Mouse (Mus musculus): Measurements from ENCODE around the gene Smarcc2.

Smarcc2 gene

GRCm38 (mm10) chr10:128458719-128459408 is at the start of gene Smarcc2:
TSS of gene Smarcc2 (plus strand) at chr10:128459248.
- peak; percentile 99 for DNase-seq

- peak; percentile 100 for DNase-seq
Measured at GRCm38 (mm10) chr10:128409692-128410559, 49.1 kb upstream of the Smarcc2 start.

GRCm38 (mm10) chr10:128410560-128410845 is 48.5 kb upstream of the Smarcc2 start:
- DNase-seq = no peak

- DNase-seq = peak; percentile 100
Measured at GRCm38 (mm10) chr10:128411211-128412054, 47.6 kb upstream of the Smarcc2 start, which contains the start of the genes Nabp2 and Rnf41. TSS of gene Nabp2 (minus strand) at chr10:128411492. TSS of gene Rnf41 (plus strand) at chr10:128411657.

DNA sequence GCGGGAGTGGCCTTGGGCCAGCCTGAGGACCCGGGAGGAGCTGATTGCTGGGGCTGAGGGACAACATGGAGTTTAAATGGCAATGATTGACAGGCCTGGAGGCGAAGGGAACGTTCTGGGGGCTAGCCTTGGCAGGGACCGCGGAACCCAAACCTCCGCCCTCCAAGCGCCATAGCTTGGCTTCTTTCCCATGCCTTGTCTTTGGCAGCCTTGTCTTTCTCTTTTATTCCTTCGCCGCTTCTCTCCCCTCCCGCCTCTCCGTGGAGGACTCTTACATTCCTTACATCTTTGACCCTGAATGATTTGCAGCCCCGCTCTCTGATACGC is 47.0 kb upstream of the Smarcc2 start:
- no peak for DNase-seq

DNA sequence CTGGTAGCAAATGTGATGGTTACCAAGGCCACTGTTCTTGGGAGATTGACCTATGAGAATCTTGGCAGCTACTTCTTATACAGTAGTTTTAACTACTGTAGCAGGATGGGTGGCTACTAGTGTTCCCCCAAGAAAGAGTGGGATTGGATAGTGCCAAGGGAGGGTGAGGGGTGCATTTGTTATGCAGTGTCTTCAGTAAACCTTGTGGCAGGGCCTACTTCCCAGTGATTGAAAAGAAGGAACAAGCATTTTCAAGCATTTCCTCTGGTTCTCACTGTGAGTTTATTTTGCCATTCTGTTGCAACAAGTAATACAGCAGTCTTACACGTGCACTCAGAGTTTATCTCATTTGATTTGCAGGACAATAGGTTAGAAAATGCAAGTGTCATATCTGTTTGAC is 46.5 kb upstream of the Smarcc2 start:
- no peak for DNase-seq

- DNase-seq = no peak
Measured at GRCm38 (mm10) chr10:128413076-128413475, 46.0 kb upstream of the Smarcc2 start.

DNA sequence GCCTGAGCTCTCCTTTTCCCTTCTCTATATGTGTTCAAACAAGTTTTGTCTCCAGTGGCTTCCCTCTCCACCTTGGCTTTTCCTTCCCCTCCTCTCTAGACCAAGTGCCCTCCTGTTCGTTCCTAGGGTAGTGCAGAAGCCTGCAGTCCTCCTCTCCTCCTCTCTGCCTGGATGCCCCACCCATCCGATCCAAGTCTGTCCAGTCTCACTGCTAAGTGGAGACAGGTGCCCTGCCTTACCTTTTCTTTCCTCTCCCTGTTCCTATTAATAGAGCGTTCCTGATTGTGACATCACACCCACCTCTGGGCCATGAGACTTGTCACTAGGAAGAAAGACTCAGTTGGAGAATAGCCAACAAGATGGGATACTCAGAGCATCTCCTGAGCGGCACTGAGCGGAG is 44.2 kb upstream of the Smarcc2 start:
- no peak for DNase-seq

- no peak for DNase-seq
Measured at GRCm38 (mm10) chr10:128422426-128422825, 36.6 kb upstream of the Smarcc2 start.

- no peak for DNase-seq
Measured at GRCm38 (mm10) chr10:128424604-128425003, 34.4 kb upstream of the Smarcc2 start.

DNA sequence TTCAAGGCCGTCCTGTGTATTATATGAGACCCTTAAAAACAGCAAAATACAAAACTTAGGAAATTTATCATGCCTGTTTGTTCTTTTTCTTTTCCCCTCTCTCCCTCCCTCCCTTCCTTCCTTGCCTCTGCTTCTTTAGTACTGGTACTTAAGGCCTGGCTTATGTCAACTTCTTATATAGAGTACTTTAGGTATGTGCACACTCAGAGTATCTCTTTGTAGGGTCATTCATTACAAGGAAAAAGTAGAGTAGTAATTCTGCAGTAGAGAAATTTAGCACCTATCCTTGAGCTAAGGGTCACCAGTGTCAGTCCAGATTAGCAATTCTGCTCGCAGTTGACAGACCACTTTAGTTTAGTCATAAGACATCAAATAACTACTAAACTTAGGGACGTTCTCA is 33.8 kb upstream of the Smarcc2 start:
- no peak for DNase-seq

DNA sequence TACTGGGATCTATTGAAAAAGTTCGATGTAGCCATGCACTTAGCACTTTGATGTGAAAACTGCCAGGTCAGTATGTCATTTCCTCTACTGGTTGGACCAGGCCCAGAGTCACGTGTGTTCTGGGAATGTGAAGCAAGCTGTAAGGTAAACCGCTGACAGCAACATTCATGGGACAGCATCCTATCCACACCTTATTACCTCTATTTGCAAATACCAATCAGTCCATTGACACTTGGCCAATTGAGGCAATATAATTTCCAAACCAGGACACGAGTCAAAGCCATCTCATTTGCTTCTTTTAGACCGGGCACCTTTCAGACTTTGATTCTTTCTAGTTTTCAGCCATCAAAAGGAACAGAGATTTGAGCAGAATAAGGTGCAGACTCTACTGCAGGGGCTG is 30.0 kb upstream of the Smarcc2 start:
- no peak for DNase-seq

DNA sequence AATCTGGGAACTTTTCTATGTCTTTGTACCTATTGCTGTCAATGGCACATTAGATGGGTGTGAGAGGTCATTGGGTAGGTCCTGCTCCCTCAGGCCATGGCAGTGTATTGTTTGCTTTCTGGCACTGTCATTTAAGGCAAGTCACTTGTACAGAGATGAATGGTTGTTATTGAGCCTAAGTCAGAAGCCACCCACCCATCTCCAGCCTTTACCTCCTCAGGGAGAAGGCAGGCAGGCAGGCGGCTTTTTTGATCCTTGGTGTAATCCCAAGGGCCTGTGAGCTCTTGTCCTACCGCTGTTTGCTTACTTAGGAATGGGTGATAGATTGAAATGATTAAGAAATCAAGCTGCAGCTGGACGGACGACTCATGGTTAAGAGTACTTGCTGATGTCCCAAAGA is 29.6 kb upstream of the Smarcc2 start:
- DNase-seq = no peak

DNA sequence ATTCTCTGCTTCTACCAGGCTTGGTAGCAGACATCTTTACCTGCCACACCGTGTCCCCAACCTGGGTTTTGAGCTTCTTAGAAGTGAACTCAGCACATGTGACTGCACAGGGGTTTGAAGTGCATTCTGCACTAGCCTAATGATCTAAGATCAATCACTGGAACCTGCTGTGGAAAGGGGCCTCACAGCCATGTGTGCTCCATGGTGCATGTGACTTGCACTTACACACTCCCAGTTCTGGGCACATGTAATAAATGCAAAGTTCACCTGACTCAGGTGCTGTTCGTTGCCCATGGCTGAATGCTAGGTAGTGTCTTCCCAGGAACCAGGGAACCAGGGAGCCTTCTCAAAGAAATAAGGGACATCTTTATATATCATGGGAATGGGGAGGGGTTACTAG is 25.6 kb upstream of the Smarcc2 start:
- no peak for DNase-seq

DNA sequence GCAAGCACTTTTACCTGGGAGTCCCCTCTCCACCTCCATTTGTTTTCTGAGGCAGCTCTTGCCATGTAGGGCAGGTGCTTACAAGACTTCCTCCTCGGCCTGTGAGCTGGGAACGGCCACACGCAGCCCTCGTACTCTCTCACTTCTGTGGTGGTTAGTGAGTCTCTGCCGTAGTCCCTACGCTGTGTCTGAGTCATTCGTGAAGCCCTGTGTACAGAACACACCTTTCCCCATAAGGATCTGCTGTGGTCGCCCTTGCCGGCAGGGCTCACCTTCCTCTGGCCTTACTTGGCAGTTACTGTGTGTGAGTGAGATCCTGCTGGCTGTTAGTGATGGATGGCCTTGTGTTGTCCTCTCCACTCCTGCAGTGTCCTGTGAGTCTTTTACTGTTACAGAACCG is 24.4 kb upstream of the Smarcc2 start:
- no peak for DNase-seq

- DNase-seq = peak; percentile 97
Measured at GRCm38 (mm10) chr10:128435186-128435823, 23.7 kb upstream of the Smarcc2 start.

DNA sequence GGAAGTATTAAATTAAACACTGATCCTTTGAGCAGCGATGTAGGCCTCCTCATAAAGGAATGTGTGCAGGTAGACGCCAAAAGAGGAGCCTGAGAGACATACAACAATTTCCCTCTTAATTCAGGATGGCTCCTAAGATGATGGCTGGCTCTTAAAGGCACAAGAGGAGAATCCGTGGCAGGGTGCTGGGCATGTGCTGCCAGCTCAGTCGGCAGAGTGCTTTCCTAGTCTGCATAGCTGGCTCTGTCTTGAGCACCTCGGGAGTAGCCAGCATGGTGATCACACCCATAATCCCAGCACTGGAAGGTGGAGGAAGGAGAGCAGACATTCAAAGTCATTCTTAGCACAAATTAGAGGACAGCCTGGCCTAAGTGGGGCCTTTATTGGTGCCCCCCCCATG is 23.2 kb upstream of the Smarcc2 start:
- DNase-seq = no peak

- DNase-seq = no peak
Measured at GRCm38 (mm10) chr10:128436376-128436775, 22.7 kb upstream of the Smarcc2 start.

- peak; percentile 94 for DNase-seq
Measured at GRCm38 (mm10) chr10:128438675-128439279, 20.3 kb upstream of the Smarcc2 start.

DNA sequence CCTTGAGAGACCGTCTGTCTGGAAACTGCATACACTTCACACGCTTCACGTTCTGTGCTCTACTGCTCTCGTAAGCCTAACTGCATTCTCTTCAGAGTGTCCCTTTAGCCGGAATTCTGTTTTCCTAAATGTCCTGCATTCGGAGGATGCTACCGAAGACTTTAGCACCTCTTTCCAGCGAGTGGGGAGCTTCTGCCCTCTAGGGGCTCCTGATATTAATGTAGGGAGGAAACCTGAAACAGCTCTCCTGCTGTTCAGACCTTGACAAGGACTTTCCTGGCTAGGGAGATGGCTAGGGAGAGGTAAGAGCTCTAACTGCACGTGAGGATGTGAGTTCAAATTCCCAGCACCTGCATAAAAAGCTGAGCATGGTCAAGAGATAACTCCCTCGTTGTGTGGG is 18.6 kb upstream of the Smarcc2 start:
- DNase-seq = no peak

- DNase-seq = no peak
Measured at GRCm38 (mm10) chr10:128441324-128442119, 17.5 kb upstream of the Smarcc2 start.

- DNase-seq = no peak
Measured at GRCm38 (mm10) chr10:128442718-128443117, 16.3 kb upstream of the Smarcc2 start.
